Mouse (Mus musculus): ENCODE results near the gene Olfr661.

Olfr661 gene

DNA sequence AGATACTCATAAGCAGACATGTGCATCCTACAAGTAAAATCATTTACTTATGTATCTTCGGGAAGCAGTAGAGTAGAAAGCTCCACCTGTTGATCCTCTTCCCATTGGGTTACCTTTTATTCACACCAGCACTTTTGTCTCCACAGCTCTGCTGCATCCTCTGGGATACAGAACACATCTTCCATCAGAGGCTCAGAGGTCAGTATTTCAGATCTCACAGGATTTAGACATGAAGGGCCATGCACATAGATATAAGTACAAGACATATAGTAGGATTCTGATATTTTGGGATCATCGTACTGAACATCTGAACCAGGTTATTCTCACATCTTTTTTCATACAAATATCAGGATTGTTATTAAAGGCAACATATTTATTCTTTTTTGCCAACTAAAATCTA is at the start of gene Olfr661:
Gene Olfr661, plus strand, starts transcription at position 301 of the 400 bp plus-strand sequence.
- DNase-seq (ENCODE audit: extremely low read depth, low read depth, low spot score) = no peak

- DNase-seq (ENCODE audit: extremely low read depth, low read depth, low spot score) = no peak
Measured at GRCm38 (mm10) chr7:104646841-104647482, 39.3 kb upstream of the Olfr661 start, which contains the start of gene Olfr658. Gene Olfr658 (minus strand): TSS chr7:104647305.

GRCm38 (mm10) chr7:104666453-104666852 is 19.8 kb upstream of the Olfr661 start, which contains the start of gene Olfr659:
Gene Olfr659 (plus strand): TSS chr7:104666753.
- no peak for DNase-seq (ENCODE audit: extremely low read depth, low read depth, low spot score)

Measured in fat pad, adult 2 months (tissue).